Mouse (Mus musculus) frontal cortex, adult 2 months (tissue): ENCODE measurements at regions not wholly inside any gene's neighbourhood (a gene's known extent, or its start where the extent isn't known, plus 50 kb on each side); places are given as distances from the start of the nearest gene placed in this dataset.

ENCODE experiments used
- DNase-seq, 2 experiments: peaks; one replicate each; pipeline ENCODE4 v3.0.0; 2022; ENCODE audit warnings: low spot score in 1 of 2; ENCODE audit errors: extremely low spot score in 1 of 2

- peak; percentile 26 to 67 for DNase-seq
Measured at GRCm38 (mm10) chr13:70192101-70193025, 390.2 kb downstream of the Med10 start.

GRCm38 (mm10) chr13:70193270-70193669, 391.1 kb downstream of the Med10 start:
- DNase-seq, result no peak

- DNase-seq, result no peak
Measured at GRCm38 (mm10) chr13:70195854-70196253, 393.7 kb downstream of the Med10 start.

- DNase-seq, result no peak
Measured at GRCm38 (mm10) chr13:70198638-70199037, 396.4 kb downstream of the Med10 start.

GRCm38 (mm10) chr13:70199087-70199486, 396.9 kb downstream of the Med10 start:
- DNase-seq, result no peak

- no peak for DNase-seq
Measured at GRCm38 (mm10) chr13:70205334-70205733, 403.1 kb downstream of the Med10 start.

GRCm38 (mm10) chr13:70210158-70210557, 408.0 kb downstream of the Med10 start:
- no peak for DNase-seq

- DNase-seq, result no peak
Measured at GRCm38 (mm10) chr13:70213017-70213416, 410.8 kb downstream of the Med10 start.

GRCm38 (mm10) chr13:70213622-70214021, 411.4 kb downstream of the Med10 start:
- no peak for DNase-seq

GRCm38 (mm10) chr13:70214022-70214654, 411.9 kb downstream of the Med10 start:
- DNase-seq, result no peak

GRCm38 (mm10) chr13:70216134-70216533, 413.9 kb downstream of the Med10 start:
- no peak for DNase-seq

GRCm38 (mm10) chr13:70217429-70218133, 415.4 kb downstream of the Med10 start:
- peak in 1 of 2 experiments; percentile 15 for DNase-seq

GRCm38 (mm10) chr13:70223485-70223884, 413.9 kb downstream of the Ice1 start:
- DNase-seq, result no peak

GRCm38 (mm10) chr13:70227167-70227566, 410.3 kb downstream of the Ice1 start:
- DNase-seq, result no peak

- peak; percentile 58 to 94 for DNase-seq
Measured at GRCm38 (mm10) chr13:70233896-70234799, 403.3 kb downstream of the Ice1 start.

- no peak for DNase-seq
Measured at GRCm38 (mm10) chr13:70243598-70244157, 393.8 kb downstream of the Ice1 start.

GRCm38 (mm10) chr13:70260003-70260496, 377.4 kb downstream of the Ice1 start:
- DNase-seq, result no peak

GRCm38 (mm10) chr13:70263654-70264053, 373.8 kb downstream of the Ice1 start:
- DNase-seq, result no peak

- DNase-seq, result peak in 1 of 2 experiments; percentile 14
Measured at GRCm38 (mm10) chr13:70276884-70277378, 360.5 kb downstream of the Ice1 start.
